Mouse (Mus musculus) liver, adult 2 months (tissue): ENCODE results near the gene Polr1e.

ENCODE experiments used
- CTCF ChIP-seq: fragments of 200-500 bp; IDR thresholded peaks from 2 replicates; pipeline ENCODE4 v1.5.1; 2011; ENCODE audit warnings: low read depth, low read length, control low read depth
- POLR2A ChIP-seq: fragments of 200-500 bp; IDR thresholded peaks from 2 replicates; pipeline ENCODE4 v1.6.1; 2011; ENCODE audit warnings: low read length, control low read depth; ENCODE audit not compliant: insufficient read depth; ENCODE audit errors: extremely low read depth

DNA sequence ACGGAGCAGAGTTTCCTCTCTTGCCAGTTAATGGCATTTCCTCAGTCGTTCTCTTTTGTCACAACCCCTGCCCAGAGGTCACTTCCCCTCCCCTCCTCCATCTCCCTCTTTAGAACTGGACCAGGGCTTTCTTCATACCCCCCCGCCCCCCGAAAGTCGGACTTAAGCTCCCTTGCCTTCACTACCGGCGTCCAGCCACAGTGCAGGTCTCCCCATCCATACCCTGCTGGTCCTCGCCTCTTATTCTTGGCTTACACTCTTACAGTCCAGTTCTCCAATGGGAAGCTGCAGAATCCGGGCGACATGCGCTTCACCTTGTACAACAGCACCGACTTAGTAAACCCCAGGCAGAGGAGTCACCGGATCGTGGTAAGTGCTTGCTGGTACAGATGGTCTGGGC, 626 bp downstream of the Polr1e start:
- TF ChIP-seq CTCF (no peak), POLR2A (no peak)
